Mouse (Mus musculus) heart, embryonic 12.5 days (tissue): Measurements from ENCODE around the gene Ccdc70. TPM values are rescaled to one million over a fixed set of nuclear protein-coding genes. Genes with fewer than 3 reads are reported as not detected.

ENCODE experiments used
- polyA plus RNA-seq: library from polyadenylated mRNA; unstranded; fragments of >200 nt; fragmentation: Nextera tagmentation; extraction: Ambion mirVana; gene quantifications from 2 replicates; pipeline ENCODE4 v1.2.1, GENCODE M21; 2016

Ccdc70 gene
- polyA plus RNA-seq, 1 experiment from 2014 or later, result not detected

Other genes starting within 250 kb of the Ccdc70 start
- not detected in 2 replicates for gene Defa24, start 235.3 kb upstream of the Ccdc70 start, polyA plus RNA-seq
- gene Defb50, start 146.2 kb upstream of the Ccdc70 start, polyA plus RNA-seq, result not detected in 2 replicates
- not detected in 2 replicates for gene Defb2, start 129.8 kb upstream of the Ccdc70 start, polyA plus RNA-seq
- not detected in 2 replicates for gene Defb10, start 110.9 kb upstream of the Ccdc70 start, polyA plus RNA-seq
- gene Defb9, start 84.4 kb upstream of the Ccdc70 start, polyA plus RNA-seq, result not detected in 2 replicates
- not detected in 2 replicates for gene Defb11, start 63.4 kb upstream of the Ccdc70 start, polyA plus RNA-seq
- not detected in 2 replicates for gene Defb15, start 37.1 kb upstream of the Ccdc70 start, polyA plus RNA-seq
- not detected in 2 replicates for gene Defb35, start 31.4 kb upstream of the Ccdc70 start, polyA plus RNA-seq
- not detected in 2 replicates for gene Defb13, start 23.0 kb upstream of the Ccdc70 start, polyA plus RNA-seq
- not detected in 2 replicates for gene Fam90a1a, start 11.1 kb upstream of the Ccdc70 start, polyA plus RNA-seq
- 2.4 and 2.9 TPM in 2 replicates for gene Atp7b, start 90.5 kb downstream of the Ccdc70 start, polyA plus RNA-seq
- 27.9 and 29.1 TPM in 2 replicates for gene Alg11, start 90.9 kb downstream of the Ccdc70 start, polyA plus RNA-seq
- gene Nek5, start 155.3 kb downstream of the Ccdc70 start, polyA plus RNA-seq, result 0.11 TPM in 1 of 2 replicates, not detected in the other
- 4.7 and 5.0 TPM in 2 replicates for gene Nek3, start 196.7 kb downstream of the Ccdc70 start, polyA plus RNA-seq
- 33.0 and 35.9 TPM in 2 replicates for gene Ckap2, start 216.0 kb downstream of the Ccdc70 start, polyA plus RNA-seq
- 23.8 and 24.2 TPM in 2 replicates for gene Vps36, start 223.0 kb downstream of the Ccdc70 start, polyA plus RNA-seq